Mouse (Mus musculus): ENCODE measurements around the gene Ttc12.

DNA sequence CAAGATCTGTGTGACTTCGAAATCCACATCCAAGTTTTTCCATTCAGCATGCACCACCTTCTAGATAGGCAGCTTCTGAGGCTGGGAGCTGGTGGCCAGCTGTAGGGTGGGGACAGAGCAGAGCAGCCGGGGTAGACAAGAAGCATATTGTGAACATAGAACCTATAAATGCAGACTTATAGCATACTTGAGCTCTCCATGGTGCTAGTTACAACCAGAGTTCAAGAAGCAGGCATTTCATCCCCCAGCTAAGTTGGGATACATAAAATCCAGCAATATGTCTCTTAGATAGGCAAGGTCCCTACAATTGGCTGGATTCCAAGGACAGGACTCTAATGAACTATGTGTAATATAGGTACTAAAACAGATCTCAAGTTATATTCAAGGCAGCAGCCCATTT, 82.3 kb downstream of the Ttc12 start:
- TF ChIP-seq CTCF (IDR thresholded peaks at IDR 0.05; ENCODE audit: low read depth, low read length) (no peak), POLR2A (IDR thresholded peaks at IDR 0.05; ENCODE audit: borderline replicate concordance, low read depth, low read length) (no peak)

All from bone marrow macrophage, adult 2 months (primary cell).